Mouse (Mus musculus): Measurements from ENCODE around the gene Ing1. TPM values are rescaled to one million over a fixed set of nuclear protein-coding genes. Genes with fewer than 3 reads are reported as not detected.
"Not testable (repeated sequence)": the region's sequence is repeated elsewhere in the genome, so short reads cannot be mapped to it uniquely, and the experiment has no call there.

Ing1 gene
- polyA plus RNA-seq, 1 experiment from 2014 or later, result 28.3 TPM

GRCm38 (mm10) chr8:11564721-11565120 lies 9.3 kb downstream of the Ing1 start:
- ATAC-seq (replicated peaks; ENCODE audit: insufficient number of reproducible peaks, insufficient read depth, low FRiP score, low read depth), result no peak
- H3K4me2 ChIP-seq, result no peak overlapping the region
- peaks cover 10% of the 10 kb centered on the region for H3K4me1 ChIP-seq (replicated peaks)
- no peaks in the 10 kb centered on the region for H3K9me3 ChIP-seq (replicated peaks)
- no peaks in the 10 kb centered on the region for H3K27me3 ChIP-seq
- no peak overlapping the region for H3K27ac ChIP-seq
- 91% methylated on average over 7 of the region's 7 CpGs for WGBS
- no peak overlapping the region for H3K4me3 ChIP-seq
- H3K36me3 ChIP-seq, result peaks cover 36% of the 10 kb centered on the region
- H3K9ac ChIP-seq, result no peak overlapping the region

DNA sequence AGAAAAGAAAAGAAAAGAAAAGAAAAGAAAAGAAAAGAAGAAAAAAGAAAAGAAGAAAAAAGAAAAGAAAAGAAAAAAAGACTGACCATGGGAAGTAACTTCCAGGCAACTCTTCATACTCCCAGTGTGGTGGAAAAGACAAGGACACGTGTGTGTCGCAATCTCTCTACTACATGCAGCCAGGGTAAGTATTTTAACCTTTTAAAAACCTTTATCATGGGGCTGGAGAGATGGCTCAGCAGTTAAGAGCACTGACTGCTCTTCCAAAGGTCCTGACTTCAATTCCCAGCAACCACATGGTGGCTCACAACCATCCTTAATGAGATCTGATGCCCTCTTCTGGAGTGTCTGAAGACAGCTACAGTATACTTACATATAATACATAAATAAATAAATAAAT lies 12.8 kb downstream of the Ing1 start:
- not testable (repeated sequence) for H3K9me3 ChIP-seq (replicated peaks); H3K4me2 ChIP-seq; H3K27ac ChIP-seq; H3K27me3 ChIP-seq; H3K9ac ChIP-seq; H3K4me3 ChIP-seq; ATAC-seq (replicated peaks; ENCODE audit: insufficient number of reproducible peaks, insufficient read depth, low FRiP score, low read depth); H3K4me1 ChIP-seq (replicated peaks)
- peaks cover 22% of the 10 kb centered on the region for H3K36me3 ChIP-seq
- WGBS, result 95% methylated on average over 2 of the region's 2 CpGs

- ATAC-seq (replicated peaks; ENCODE audit: insufficient number of reproducible peaks, insufficient read depth, low FRiP score, low read depth), result no peak
- Histone ChIP-seq H3K27me3 (no peaks in the 10 kb centered on the region), H3K4me1 (replicated peaks) (peaks cover 5% of the 10 kb centered on the region; the same call in 1 of the 2 replicates), H3K4me3 (no peak overlapping the region), H3K27ac (no peak overlapping the region), H3K9me3 (replicated peaks) (no peaks in the 10 kb centered on the region), H3K4me2 (no peak overlapping the region), H3K36me3 (peaks cover 17% of the 10 kb centered on the region; the same call in 1 of the 2 replicates), H3K9ac (no peak overlapping the region)
- 77% methylated on average over 22 of the region's 22 CpGs for WGBS
Measured at GRCm38 (mm10) chr8:11569260-11570097, 14.1 kb downstream of the Ing1 start.

- Histone ChIP-seq H3K4me1 (replicated peaks) (peaks cover 9% of the 10 kb centered on the region; the same call in 1 of the 2 replicates), H3K9me3 (replicated peaks) (no peaks in the 10 kb centered on the region), H3K9ac (no peak overlapping the region), H3K27me3 (no peaks in the 10 kb centered on the region), H3K27ac (no peak overlapping the region), H3K4me2 (no peak overlapping the region), H3K4me3 (no peak overlapping the region), H3K36me3 (peaks cover 8% of the 10 kb centered on the region; the same call in 1 of the 2 replicates)
- no peak for ATAC-seq (replicated peaks; ENCODE audit: insufficient number of reproducible peaks, insufficient read depth, low FRiP score, low read depth)
- 93% methylated on average over 4 of the region's 4 CpGs for WGBS
Measured at GRCm38 (mm10) chr8:11570742-11571141, 15.4 kb downstream of the Ing1 start.

DNA sequence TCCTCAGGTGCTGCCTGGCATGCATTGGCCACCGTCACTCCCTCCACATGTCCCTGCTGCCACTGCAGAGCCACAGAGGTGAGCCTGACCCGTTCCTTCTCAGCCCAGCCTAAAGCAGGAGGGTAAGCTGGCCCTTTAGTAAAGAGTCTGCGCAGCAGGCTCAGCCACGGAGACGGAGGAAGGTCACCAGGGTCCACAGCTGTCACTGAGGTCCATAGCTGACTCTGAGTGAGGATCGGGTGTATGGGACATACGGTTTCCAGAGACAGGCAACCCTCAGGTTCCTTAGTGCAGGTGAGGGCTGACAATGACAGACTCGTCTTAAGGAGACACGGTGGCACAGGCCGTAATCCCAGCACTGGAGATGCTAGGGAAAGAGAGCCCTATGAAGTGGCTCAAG lies 16.6 kb downstream of the Ing1 start:
- H3K36me3 ChIP-seq, result peaks cover 5% of the 10 kb centered on the region; the same call in 1 of the 2 replicates
- H3K4me2 ChIP-seq, result no peak overlapping the region
- H3K4me3 ChIP-seq, result no peak overlapping the region
- no peak overlapping the region for H3K27ac ChIP-seq
- H3K4me1 ChIP-seq (replicated peaks), result peaks cover 9% of the 10 kb centered on the region; the same call in 1 of the 2 replicates
- H3K9ac ChIP-seq, result no peak overlapping the region
- no peaks in the 10 kb centered on the region for H3K27me3 ChIP-seq
- 83% methylated on average over 10 of the region's 10 CpGs for WGBS
- no peak for ATAC-seq (replicated peaks; ENCODE audit: insufficient number of reproducible peaks, insufficient read depth, low FRiP score, low read depth)
- H3K9me3 ChIP-seq (replicated peaks), result no peaks in the 10 kb centered on the region

DNA sequence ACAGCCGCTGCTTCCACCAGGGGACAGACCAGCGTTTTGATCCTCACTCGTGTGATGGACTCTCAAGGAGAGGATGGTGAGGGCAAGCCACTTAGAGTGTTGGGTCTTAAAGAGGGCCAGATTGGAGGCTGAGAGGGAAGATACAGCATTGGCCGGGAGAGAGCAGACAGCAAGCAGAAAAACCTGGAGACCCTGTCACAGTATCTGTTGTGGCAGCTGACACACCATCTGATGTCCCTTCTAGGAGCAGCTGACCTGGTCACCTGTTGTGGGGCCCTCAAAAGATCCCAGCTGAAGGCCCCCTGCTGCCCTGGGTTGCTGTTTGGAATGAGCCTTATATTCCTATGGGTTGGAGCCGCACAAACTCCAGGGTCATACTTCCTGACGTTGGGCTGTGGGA lies 17.1 kb downstream of the Ing1 start:
- H3K4me3 ChIP-seq, result no peak overlapping the region
- H3K4me1 ChIP-seq (replicated peaks), result peaks cover 9% of the 10 kb centered on the region; the same call in 1 of the 2 replicates
- no peak for ATAC-seq (replicated peaks; ENCODE audit: insufficient number of reproducible peaks, insufficient read depth, low FRiP score, low read depth)
- H3K27ac ChIP-seq, result no peak overlapping the region
- WGBS, result 68% methylated on average over 6 of the region's 6 CpGs
- H3K4me2 ChIP-seq, result no peak overlapping the region
- no peak overlapping the region for H3K9ac ChIP-seq
- no peaks in the 10 kb centered on the region for H3K9me3 ChIP-seq (replicated peaks)
- H3K36me3 ChIP-seq, result peaks cover 3% of the 10 kb centered on the region; the same call in 1 of the 2 replicates
- H3K27me3 ChIP-seq, result no peaks in the 10 kb centered on the region

- Histone ChIP-seq H3K36me3 (no peaks in the 10 kb centered on the region), H3K9ac (no peak overlapping the region), H3K27ac (peak overlapping the region; percentile 19; the same call in 1 of the 2 replicates), H3K4me3 (no peak overlapping the region), H3K4me2 (no peak overlapping the region), H3K4me1 (replicated peaks) (peaks cover 9% of the 10 kb centered on the region; the same call in 1 of the 2 replicates), H3K27me3 (no peaks in the 10 kb centered on the region), H3K9me3 (replicated peaks) (no peaks in the 10 kb centered on the region)
- WGBS, result 59% methylated on average over 9 of the region's 9 CpGs
- ATAC-seq (replicated peaks; ENCODE audit: insufficient number of reproducible peaks, insufficient read depth, low FRiP score, low read depth), result no peak
Measured at GRCm38 (mm10) chr8:11574911-11575603, 19.7 kb downstream of the Ing1 start.

DNA sequence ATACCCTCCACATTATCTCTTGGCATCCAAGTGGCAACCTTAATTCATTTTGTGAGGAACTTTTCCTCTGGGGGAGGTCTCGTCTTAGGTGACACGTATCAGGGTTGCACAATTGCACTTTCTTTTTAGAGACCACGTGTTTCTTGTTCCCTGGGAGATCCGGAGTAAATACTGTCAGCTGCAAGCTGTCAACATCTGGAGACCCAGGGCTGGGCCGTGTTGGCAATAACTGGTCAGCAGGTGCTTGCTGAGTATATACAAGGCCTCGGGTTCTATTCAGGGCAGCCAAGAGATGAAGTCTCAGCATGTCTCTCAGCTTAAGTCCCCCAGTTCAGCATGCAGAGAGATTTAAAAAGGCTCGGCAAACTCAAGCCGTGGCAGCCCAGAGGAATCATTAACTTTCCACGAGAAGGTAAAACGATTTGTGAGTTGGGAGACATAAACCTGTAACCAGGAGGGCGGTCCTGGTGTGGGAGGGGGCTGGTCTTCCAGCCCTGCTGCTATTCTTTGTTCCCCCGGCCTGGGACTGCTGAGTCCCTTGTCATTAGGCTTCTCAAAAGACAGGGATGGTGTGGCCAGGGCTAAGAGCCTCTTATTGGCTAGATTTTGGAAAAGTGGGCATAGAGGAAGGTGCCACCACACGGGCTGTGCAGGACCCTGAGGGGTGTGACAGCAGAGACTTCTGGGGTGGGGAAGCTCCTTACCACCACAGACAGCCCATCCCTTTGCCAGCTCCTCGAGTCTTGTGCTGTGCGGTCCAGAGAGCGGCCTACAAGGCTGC lies 20.4 kb downstream of the Ing1 start:
- Histone ChIP-seq H3K4me1 (replicated peaks) (peaks cover 9% of the 10 kb centered on the region; the same call in 1 of the 2 replicates), H3K36me3 (no peaks in the 10 kb centered on the region), H3K4me2 (no peak overlapping the region), H3K9me3 (replicated peaks) (no peaks in the 10 kb centered on the region), H3K4me3 (no peak overlapping the region), H3K9ac (no peak overlapping the region), H3K27ac (no peak overlapping the region), H3K27me3 (no peaks in the 10 kb centered on the region)
- no peak for ATAC-seq (replicated peaks; ENCODE audit: insufficient number of reproducible peaks, insufficient read depth, low FRiP score, low read depth)
- WGBS, result 63% methylated on average over 16 of the region's 16 CpGs

DNA sequence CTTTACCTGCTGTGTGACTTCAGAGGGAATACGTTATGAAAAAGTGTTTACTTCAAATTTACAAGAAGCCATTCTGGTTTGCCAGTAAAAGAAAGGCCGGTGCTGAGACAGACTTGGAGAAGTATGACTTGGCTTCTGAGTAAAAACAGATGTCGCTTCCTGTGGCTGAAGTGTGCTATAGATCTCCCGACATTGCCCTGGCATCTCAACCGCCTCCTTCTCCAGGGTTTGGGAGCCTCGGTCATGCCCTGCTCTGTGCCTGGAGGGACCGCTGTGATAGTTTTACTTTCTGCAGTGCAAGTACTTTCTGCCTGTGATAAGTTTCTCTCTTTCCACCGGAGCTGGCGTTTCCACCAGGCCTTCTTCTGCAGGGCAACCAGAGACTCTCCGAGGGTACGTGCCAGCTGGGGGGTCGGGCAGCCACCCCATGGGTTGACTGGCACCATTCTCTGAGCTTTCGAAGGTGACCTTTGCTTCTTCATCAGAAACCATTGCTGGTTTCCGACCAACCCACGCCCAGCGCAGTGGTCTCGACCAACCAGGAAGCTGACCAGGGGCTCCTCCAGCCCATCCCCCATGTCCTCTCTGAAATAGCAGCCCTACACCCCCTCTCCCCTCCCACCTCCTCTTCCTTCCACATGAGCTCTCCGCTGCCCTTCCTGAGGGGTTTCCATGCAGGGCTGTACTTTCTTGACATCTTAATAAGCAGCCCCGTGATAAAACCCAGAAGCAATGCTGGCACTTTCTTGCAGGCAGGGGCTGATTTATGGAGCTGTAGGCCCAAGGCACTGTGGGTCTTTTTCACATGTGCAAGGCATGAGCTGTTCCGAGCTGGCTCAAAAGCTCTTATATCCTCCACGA lies 30.4 kb downstream of the Ing1 start:
- H3K9me3 ChIP-seq (replicated peaks), result no peaks in the 10 kb centered on the region
- no peaks in the 10 kb centered on the region for H3K36me3 ChIP-seq
- peak overlapping the region; percentile 71 for H3K27ac ChIP-seq
- H3K4me3 ChIP-seq, result no peak overlapping the region
- no peaks in the 10 kb centered on the region for H3K27me3 ChIP-seq
- 64% methylated on average over 21 of the region's 21 CpGs for WGBS
- H3K4me1 ChIP-seq (replicated peaks), result no peaks in the 10 kb centered on the region
- H3K9ac ChIP-seq, result no peak overlapping the region
- ATAC-seq (replicated peaks; ENCODE audit: insufficient number of reproducible peaks, insufficient read depth, low FRiP score, low read depth), result peak; percentile 31; the same call in 1 of the 2 replicates
- H3K4me2 ChIP-seq, result no peak overlapping the region

DNA sequence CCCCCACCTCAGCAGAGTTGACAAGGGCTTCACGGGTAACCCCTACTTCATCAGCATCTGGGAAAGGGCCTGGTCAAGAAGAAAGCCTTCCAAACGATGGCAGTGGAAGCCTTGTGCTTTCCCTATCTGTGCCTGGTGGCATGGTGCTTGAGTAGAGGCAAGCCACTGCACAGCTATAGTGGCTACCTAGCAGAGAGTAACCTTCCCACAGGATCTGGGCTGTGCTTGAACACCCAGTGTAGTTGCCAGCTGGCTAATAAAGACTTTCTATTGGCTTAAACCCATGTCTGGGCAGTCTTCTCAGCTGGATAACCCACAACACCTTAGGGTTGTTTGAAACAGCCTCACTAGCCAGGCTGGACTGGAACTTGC lies 31.0 kb downstream of the Ing1 start:
- no peak for ATAC-seq (replicated peaks; ENCODE audit: insufficient number of reproducible peaks, insufficient read depth, low FRiP score, low read depth)
- Histone ChIP-seq H3K9ac (no peak overlapping the region), H3K4me2 (no peak overlapping the region), H3K27ac (peak overlapping the region; percentile 71; the same call in 1 of the 2 replicates), H3K9me3 (replicated peaks) (no peaks in the 10 kb centered on the region), H3K4me3 (no peak overlapping the region), H3K4me1 (replicated peaks) (no peaks in the 10 kb centered on the region), H3K36me3 (no peaks in the 10 kb centered on the region), H3K27me3 (no peaks in the 10 kb centered on the region)
- 51% methylated on average over 2 of the region's 2 CpGs for WGBS

Data from heart, embryonic 15.5 days (tissue).